Mouse (Mus musculus): Measurements from ENCODE around the gene Selplg. TPM values are rescaled to one million over a fixed set of nuclear protein-coding genes. Genes with fewer than 3 reads are reported as not detected.

Gene Selplg
- polyA plus RNA-seq (2012; rRNA removed) = 11.7 and 12.9 TPM in 2 replicates

DNA sequence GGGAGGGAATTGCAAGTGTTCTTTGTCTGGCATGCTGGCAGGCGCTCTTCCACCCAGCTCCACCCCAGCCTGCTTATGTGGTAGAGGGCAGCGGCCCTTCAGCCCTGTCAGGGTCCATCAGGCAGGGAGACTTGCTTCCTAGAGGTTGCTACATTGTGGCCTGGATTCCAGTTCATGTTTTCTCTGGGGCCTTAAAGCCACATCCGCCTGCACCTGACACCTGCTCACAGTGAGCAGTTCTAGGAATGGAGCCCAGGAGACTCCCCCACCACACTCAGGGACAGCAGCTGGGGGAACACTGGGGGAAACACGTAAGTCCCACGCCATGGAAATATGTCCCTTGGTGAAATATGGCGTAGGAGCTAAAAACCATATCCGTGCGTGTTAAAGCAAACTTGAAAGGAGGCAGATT, at the start of gene Selplg:
TSS of gene Selplg (minus strand) at position 155 of the 412 bp plus-strand sequence.
- H3K36me3 ChIP-seq (ENCODE audit: control insufficient read depth, insufficient read depth, low read length) = no peaks in the 10 kb centered on the region
- no peak for TF ChIP-seq CTCF (IDR thresholded peaks at IDR 0.05; ENCODE audit: control insufficient read depth, insufficient read depth, insufficient replicate concordance, low read depth, low read length)
- TF ChIP-seq POLR2A (IDR thresholded peaks at IDR 0.05; ENCODE audit: control insufficient read depth, low read depth, low read length) = no peak
- no peaks in the 10 kb centered on the region for H3K4me1 ChIP-seq (ENCODE audit: control insufficient read depth, insufficient read depth, low read length)
- no peak within 1 kb of the TSS for H3K27ac ChIP-seq (ENCODE audit: control insufficient read depth, insufficient read depth, low read depth, low read length)
- H3K4me3 ChIP-seq (ENCODE audit: control insufficient read depth, low read depth, low read length) = no peak within 1 kb of the TSS
- H3K27me3 ChIP-seq (ENCODE audit: control insufficient read depth, insufficient read depth, low read length) = no peaks in the 10 kb centered on the region

GRCm38 (mm10) chr5:113881136-113881535, 48.7 kb upstream of the Selplg start:
- Histone ChIP-seq H3K27me3 (ENCODE audit: control insufficient read depth, insufficient read depth, low read length) (no peaks in the 10 kb centered on the region), H3K4me3 (ENCODE audit: control insufficient read depth, low read depth, low read length) (no peak overlapping the region), H3K36me3 (ENCODE audit: control insufficient read depth, insufficient read depth, low read length) (no peaks in the 10 kb centered on the region), H3K27ac (ENCODE audit: control insufficient read depth, insufficient read depth, low read depth, low read length) (no peak overlapping the region), H3K4me1 (ENCODE audit: control insufficient read depth, insufficient read depth, low read length) (no peaks in the 10 kb centered on the region; the same call in 1 of the 2 replicates)
- TF ChIP-seq CTCF (IDR thresholded peaks at IDR 0.05; ENCODE audit: control insufficient read depth, insufficient read depth, insufficient replicate concordance, low read depth, low read length) (no peak), POLR2A (IDR thresholded peaks at IDR 0.05; ENCODE audit: control insufficient read depth, low read depth, low read length) (no peak)

DNA sequence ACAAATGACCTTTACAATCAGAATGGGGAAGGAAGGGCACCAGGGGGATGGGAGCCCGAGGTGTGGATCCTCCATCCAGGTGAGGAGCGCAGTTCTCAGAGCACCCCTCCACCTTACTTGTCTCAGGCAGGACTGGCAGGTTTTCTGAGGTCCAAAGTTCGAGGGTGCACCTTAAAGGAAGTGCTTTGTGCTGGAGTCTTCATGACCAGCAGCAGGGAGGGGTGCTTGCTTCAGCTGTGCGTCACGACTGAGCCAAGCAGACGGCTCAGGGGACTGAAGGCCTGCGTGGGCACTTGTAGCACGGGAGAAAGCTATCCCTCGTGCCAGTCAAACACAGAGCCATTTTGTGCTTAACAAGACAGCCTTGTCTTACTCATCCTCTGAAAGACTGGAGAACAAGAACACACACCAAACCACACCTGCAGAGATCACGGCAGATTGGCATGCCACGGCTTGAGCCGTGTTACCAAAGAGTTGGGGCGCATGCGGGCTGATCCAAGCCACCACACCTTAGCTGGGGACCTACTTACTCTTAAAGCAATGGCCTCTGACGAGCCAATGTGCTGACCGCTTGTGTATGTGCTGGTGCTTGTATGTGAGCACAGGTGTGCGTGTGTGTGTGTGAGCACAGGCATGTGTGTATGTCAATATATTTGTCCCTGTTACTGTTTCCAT, 46.6 kb upstream of the Selplg start:
- Histone ChIP-seq H3K36me3 (ENCODE audit: control insufficient read depth, insufficient read depth, low read length) (no peaks in the 10 kb centered on the region), H3K4me3 (ENCODE audit: control insufficient read depth, low read depth, low read length) (no peak overlapping the region), H3K27ac (ENCODE audit: control insufficient read depth, insufficient read depth, low read depth, low read length) (no peak overlapping the region), H3K4me1 (ENCODE audit: control insufficient read depth, insufficient read depth, low read length) (no peaks in the 10 kb centered on the region), H3K27me3 (ENCODE audit: control insufficient read depth, insufficient read depth, low read length) (no peaks in the 10 kb centered on the region)
- TF ChIP-seq POLR2A (IDR thresholded peaks at IDR 0.05; ENCODE audit: control insufficient read depth, low read depth, low read length) (no peak), CTCF (IDR thresholded peaks at IDR 0.05; ENCODE audit: control insufficient read depth, insufficient read depth, insufficient replicate concordance, low read depth, low read length) (no peak)

DNA sequence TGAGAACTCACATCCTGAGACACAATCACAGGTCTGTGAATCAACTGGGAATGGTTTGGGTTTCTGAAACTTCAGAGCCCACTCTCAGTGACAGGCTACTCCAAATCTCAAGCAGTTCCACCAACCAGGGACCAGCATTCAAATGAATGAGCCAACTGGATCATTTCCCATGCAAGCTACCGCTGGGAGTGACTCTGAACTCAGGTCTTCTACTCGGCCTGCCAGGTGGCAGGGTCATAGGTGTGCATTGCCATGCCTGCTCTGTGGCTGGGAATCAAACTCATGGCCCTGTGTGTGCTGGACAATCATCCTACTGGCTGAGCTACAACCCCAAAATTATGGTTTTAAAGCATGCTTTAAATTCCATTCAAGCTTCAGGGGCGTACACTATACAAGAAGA, 45.1 kb upstream of the Selplg start:
- Histone ChIP-seq H3K27me3 (ENCODE audit: control insufficient read depth, insufficient read depth, low read length) (no peaks in the 10 kb centered on the region), H3K4me3 (ENCODE audit: control insufficient read depth, low read depth, low read length) (no peak overlapping the region), H3K36me3 (ENCODE audit: control insufficient read depth, insufficient read depth, low read length) (no peaks in the 10 kb centered on the region), H3K27ac (ENCODE audit: control insufficient read depth, insufficient read depth, low read depth, low read length) (no peak overlapping the region), H3K4me1 (ENCODE audit: control insufficient read depth, insufficient read depth, low read length) (no peaks in the 10 kb centered on the region)
- no peak for TF ChIP-seq POLR2A (IDR thresholded peaks at IDR 0.05; ENCODE audit: control insufficient read depth, low read depth, low read length)
- TF ChIP-seq CTCF (IDR thresholded peaks at IDR 0.05; ENCODE audit: control insufficient read depth, insufficient read depth, insufficient replicate concordance, low read depth, low read length) = no peak

DNA sequence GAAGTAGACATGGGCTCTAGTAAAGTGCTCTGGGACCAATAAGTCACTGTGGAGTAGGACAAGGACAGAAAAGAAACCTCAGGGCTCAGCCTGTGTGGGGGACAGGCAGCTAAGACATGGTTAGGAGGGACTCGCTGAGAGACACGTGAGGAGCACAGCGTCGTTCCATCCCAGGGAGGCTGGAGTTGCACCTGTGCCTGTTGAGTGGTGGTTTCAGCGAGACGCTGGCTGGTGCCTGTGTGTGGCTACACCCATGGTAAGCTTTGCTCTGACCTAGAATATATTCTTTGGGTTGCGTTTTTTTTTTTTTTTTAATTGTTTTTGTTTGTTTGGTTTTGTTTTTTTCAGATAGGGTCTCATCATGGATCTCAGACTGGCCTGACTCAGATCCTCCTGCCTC, 43.7 kb upstream of the Selplg start:
- Histone ChIP-seq H3K4me1 (ENCODE audit: control insufficient read depth, insufficient read depth, low read length) (no peaks in the 10 kb centered on the region), H3K36me3 (ENCODE audit: control insufficient read depth, insufficient read depth, low read length) (no peaks in the 10 kb centered on the region)

GRCm38 (mm10) chr5:113875625-113876024, 43.2 kb upstream of the Selplg start:
- H3K4me1 ChIP-seq (ENCODE audit: control insufficient read depth, insufficient read depth, low read length) = peaks cover under 1% of the 10 kb centered on the region; the same call in 1 of the 2 replicates
- H3K27me3 ChIP-seq (ENCODE audit: control insufficient read depth, insufficient read depth, low read length) = no peaks in the 10 kb centered on the region
- TF ChIP-seq CTCF (IDR thresholded peaks at IDR 0.05; ENCODE audit: control insufficient read depth, insufficient read depth, insufficient replicate concordance, low read depth, low read length) = no peak
- TF ChIP-seq POLR2A (IDR thresholded peaks at IDR 0.05; ENCODE audit: control insufficient read depth, low read depth, low read length) = no peak
- no peak overlapping the region for H3K4me3 ChIP-seq (ENCODE audit: control insufficient read depth, low read depth, low read length)
- H3K27ac ChIP-seq (ENCODE audit: control insufficient read depth, insufficient read depth, low read depth, low read length) = no peak overlapping the region
- H3K36me3 ChIP-seq (ENCODE audit: control insufficient read depth, insufficient read depth, low read length) = no peaks in the 10 kb centered on the region

More for the DNA sequence above, 43.7 kb upstream of the Selplg start:
- H3K27me3 ChIP-seq (ENCODE audit: control insufficient read depth, insufficient read depth, low read length) = no peaks in the 10 kb centered on the region
- no peak overlapping the region for H3K27ac ChIP-seq (ENCODE audit: control insufficient read depth, insufficient read depth, low read depth, low read length)
- TF ChIP-seq POLR2A (IDR thresholded peaks at IDR 0.05; ENCODE audit: control insufficient read depth, low read depth, low read length) (no peak), CTCF (IDR thresholded peaks at IDR 0.05; ENCODE audit: control insufficient read depth, insufficient read depth, insufficient replicate concordance, low read depth, low read length) (no peak)
- H3K4me3 ChIP-seq (ENCODE audit: control insufficient read depth, low read depth, low read length) = no peak overlapping the region

GRCm38 (mm10) chr5:113874063-113875024, 41.9 kb upstream of the Selplg start:
- Histone ChIP-seq H3K27me3 (ENCODE audit: control insufficient read depth, insufficient read depth, low read length) (no peaks in the 10 kb centered on the region), H3K27ac (ENCODE audit: control insufficient read depth, insufficient read depth, low read depth, low read length) (no peak overlapping the region), H3K4me1 (ENCODE audit: control insufficient read depth, insufficient read depth, low read length) (peaks cover 5% of the 10 kb centered on the region; the same call in 1 of the 2 replicates), H3K36me3 (ENCODE audit: control insufficient read depth, insufficient read depth, low read length) (no peaks in the 10 kb centered on the region), H3K4me3 (ENCODE audit: control insufficient read depth, low read depth, low read length) (no peak overlapping the region)
- no peak for TF ChIP-seq CTCF (IDR thresholded peaks at IDR 0.05; ENCODE audit: control insufficient read depth, insufficient read depth, insufficient replicate concordance, low read depth, low read length)
- TF ChIP-seq POLR2A (IDR thresholded peaks at IDR 0.05; ENCODE audit: control insufficient read depth, low read depth, low read length) = no peak

Measured in testis, adult 2 months (tissue).